ENCODE assay signal across 30 mouse cellular contexts in genomic region chr14:34838999-34839398, GRCm38 (mm10). TPM values are rescaled to one million over a fixed set of nuclear protein-coding genes. Genes with fewer than 3 reads are reported as not detected.
DNase-seq lines count a peak whose midpoint lies in the region; ATAC-seq and TF ChIP-seq lines count a peak whose summit lies in the region.
"Had no signal": no experiment of that assay in that cellular context is flagged by ENCODE, and none has a peak within 500 bp of the region (broad histone marks: within the 10 kb centered on the region; RNA-seq: fewer than 3 reads in every experiment).

No protein-coding gene starts in this region.

- no peaks in the 10 kb centered on the region for H3K9me3 ChIP-seq in kidney, postnatal 0 days (replicated peaks; ENCODE audit: low read length)
- no peaks in the 10 kb centered on the region for H3K9me3 ChIP-seq in midbrain, postnatal 0 days (ENCODE audit: low read length)
- no peaks in the 10 kb centered on the region for H3K9me3 ChIP-seq in midbrain, embryonic 11.5 days (ENCODE audit: control insufficient read depth, low read length)
- H3K9me3 ChIP-seq: embryonic facial prominence, embryonic 10.5 days; embryonic facial prominence, embryonic 13.5 days; forebrain, embryonic 12.5 days; forebrain, embryonic 15.5 days; heart, embryonic 10.5 days; heart, embryonic 13.5 days; hindbrain, embryonic 15.5 days; intestine, embryonic 15.5 days had no signal

- no peak overlapping the region for H3K9ac ChIP-seq in kidney, postnatal 0 days (ENCODE audit: low read depth, low read length)
- H3K9ac ChIP-seq in midbrain, postnatal 0 days (replicated peaks; ENCODE audit: low read length, poor library complexity, severe bottlenecking), result no peak overlapping the region
- no peak overlapping the region for H3K9ac ChIP-seq in midbrain, embryonic 11.5 days (ENCODE audit: low read length)
- H3K9ac ChIP-seq: embryonic facial prominence, embryonic 13.5 days; forebrain, embryonic 12.5 days; forebrain, embryonic 15.5 days; heart, embryonic 13.5 days; hindbrain, embryonic 15.5 days; intestine, embryonic 15.5 days had no signal

- no peak overlapping the region for H3K4me2 ChIP-seq in kidney, postnatal 0 days (ENCODE audit: low read length)
- H3K4me2 ChIP-seq in midbrain, postnatal 0 days (ENCODE audit: low read depth, low read length, poor library complexity, severe bottlenecking), result no peak overlapping the region
- no peak overlapping the region for H3K4me2 ChIP-seq in midbrain, embryonic 11.5 days
- H3K4me2 ChIP-seq: embryonic facial prominence, embryonic 13.5 days; forebrain, embryonic 12.5 days; forebrain, embryonic 15.5 days; heart, embryonic 13.5 days; hindbrain, embryonic 15.5 days; intestine, embryonic 15.5 days had no signal

- H3K4me1 ChIP-seq in kidney, postnatal 0 days (replicated peaks; ENCODE audit: insufficient read depth, low read length), result no peaks in the 10 kb centered on the region
- H3K4me1 ChIP-seq in midbrain, postnatal 0 days (ENCODE audit: insufficient read depth, low read length), result no peaks in the 10 kb centered on the region
- 0 out of 2 replicates have a peak, but pooled peaks cover 2% of the 10 kb centered on the region for H3K4me1 ChIP-seq in midbrain, embryonic 11.5 days (ENCODE audit: control insufficient read depth, insufficient read depth, low read length)
- H3K4me1 ChIP-seq: embryonic facial prominence, embryonic 10.5 days; embryonic facial prominence, embryonic 13.5 days; forebrain, embryonic 12.5 days; forebrain, embryonic 15.5 days; heart, embryonic 10.5 days; heart, embryonic 13.5 days; hindbrain, embryonic 15.5 days; intestine, embryonic 15.5 days had no signal

- H3K4me3 ChIP-seq in kidney, postnatal 0 days (replicated peaks; ENCODE audit: low read depth, low read length), result no peak overlapping the region
- no peak overlapping the region for H3K4me3 ChIP-seq in midbrain, postnatal 0 days (ENCODE audit: low read depth, low read length)
- no peak overlapping the region for H3K4me3 ChIP-seq in midbrain, embryonic 11.5 days (ENCODE audit: low read depth, low read length)
- H3K4me3 ChIP-seq: embryonic facial prominence, embryonic 10.5 days; embryonic facial prominence, embryonic 13.5 days; erythroblast, embryonic 14.5 days; forebrain, embryonic 12.5 days; forebrain, embryonic 15.5 days; heart, adult 2 months; heart, embryonic 10.5 days; heart, embryonic 13.5 days; hindbrain, embryonic 15.5 days; intestine, embryonic 15.5 days had no signal

- H3K27ac ChIP-seq in kidney, postnatal 0 days, result no peak overlapping the region
- no peak overlapping the region for H3K27ac ChIP-seq in midbrain, postnatal 0 days (ENCODE audit: low read depth, low read length)
- H3K27ac ChIP-seq in midbrain, embryonic 11.5 days (ENCODE audit: low read depth, low read length), result no peak overlapping the region
- H3K27ac ChIP-seq: embryonic facial prominence, embryonic 10.5 days; embryonic facial prominence, embryonic 13.5 days; forebrain, embryonic 12.5 days; forebrain, embryonic 15.5 days; heart, adult 2 months; heart, embryonic 10.5 days; heart, embryonic 13.5 days; hindbrain, embryonic 15.5 days; intestine, embryonic 15.5 days had no signal

- no peak for DNase-seq in kidney, postnatal 0 days (ENCODE audit: low spot score)
- no peak for DNase-seq in kidney, adult 8-10 months
- no peak for DNase-seq in midbrain, postnatal 0 days (ENCODE audit: low spot score)
- DNase-seq in midbrain, embryonic 11.5 days (ENCODE audit: low spot score, missing footprints), result no peak
- peak; percentile 64 for DNase-seq in ZHBTc4 (ENCODE audit: low read depth, low spot score)
- DNase-seq in adrenal gland, adult 2 months, result no peak
- DNase-seq: adrenal gland, adult 8-10 months; adrenal gland, postnatal 25 days; B cell, adult 2 months; cerebellum, adult 11-12 months; cerebellum, adult 8-10 months; cerebellum, postnatal 10 days; cerebellum, postnatal 36 days; embryo, embryonic 11 days; gastrocnemius, postnatal 10 days; gastrocnemius, postnatal 36 days; heart, adult 2 months; heart, postnatal 14 days; heart, postnatal 4 days had no signal

- 71% methylated on average over 6 of the region's 6 CpGs for WGBS in kidney, postnatal 0 days
- WGBS in midbrain, postnatal 0 days, result 70% methylated on average over 6 of the region's 6 CpGs
- 73% methylated on average over 6 of the region's 6 CpGs for WGBS in midbrain, embryonic 11.5 days

- no peaks in the 10 kb centered on the region for H3K27me3 ChIP-seq in kidney, postnatal 0 days (ENCODE audit: insufficient read depth, low read length)
- no peaks in the 10 kb centered on the region for H3K27me3 ChIP-seq in midbrain, postnatal 0 days (ENCODE audit: insufficient read depth, low read length)
- H3K27me3 ChIP-seq in midbrain, embryonic 11.5 days (ENCODE audit: control insufficient read depth, insufficient read depth, low read length), result no peaks in the 10 kb centered on the region
- H3K27me3 ChIP-seq: embryonic facial prominence, embryonic 13.5 days; forebrain, embryonic 12.5 days; forebrain, embryonic 15.5 days; heart, embryonic 13.5 days; hindbrain, embryonic 15.5 days; intestine, embryonic 15.5 days had no signal

- ATAC-seq in kidney, postnatal 0 days (replicated peaks; ENCODE audit: low FRiP score, low read depth), result no peak
- no peak for ATAC-seq in midbrain, postnatal 0 days (ENCODE audit: low FRiP score)
- ATAC-seq in midbrain, embryonic 11.5 days (ENCODE audit: low FRiP score), result no peak
- ATAC-seq: forebrain, embryonic 15.5 days; intestine, embryonic 15.5 days had no signal

- H3K36me3 ChIP-seq in kidney, postnatal 0 days (ENCODE audit: insufficient read depth, low read length), result no peaks in the 10 kb centered on the region
- H3K36me3 ChIP-seq in midbrain, postnatal 0 days (ENCODE audit: insufficient read depth, low read length), result 0 out of 2 replicates have a peak, but pooled peaks cover 10% of the 10 kb centered on the region
- H3K36me3 ChIP-seq in midbrain, embryonic 11.5 days (ENCODE audit: control insufficient read depth, insufficient read depth, low read length), result no peaks in the 10 kb centered on the region
- H3K36me3 ChIP-seq: embryonic facial prominence, embryonic 10.5 days; embryonic facial prominence, embryonic 13.5 days; forebrain, embryonic 12.5 days; forebrain, embryonic 15.5 days; heart, embryonic 10.5 days; heart, embryonic 13.5 days; hindbrain, embryonic 15.5 days; intestine, embryonic 15.5 days had no signal

- peak; percentile 14; the same call in 1 of the 2 replicates for TF ChIP-seq CTCF in kidney, postnatal 0 days (IDR thresholded peaks at IDR 0.05; ENCODE audit: low read depth)
- peak; percentile 5; the same call in 1 of the 2 replicates for TF ChIP-seq CTCF in midbrain, postnatal 0 days (IDR thresholded peaks at IDR 0.05)

RNA-seq across cellular contexts. Expression of gene Grid1, which starts 19.1 kb away (rescaled TPM):
- polyA plus RNA-seq in kidney, postnatal 0 days (2015; fragmentation: Nextera tagmentation; extraction: Ambion mirVana), result 0.65 and 0.91 TPM in 2 replicates
- total RNA-seq in midbrain, postnatal 0 days (2014; rRNA removed), result 37.2 and 39.4 TPM in 2 replicates
- polyA plus RNA-seq in midbrain, postnatal 0 days (2015; fragmentation: Nextera tagmentation; extraction: Ambion mirVana), result 9.1 and 10.5 TPM in 2 replicates
- 0.55 and 0.61 TPM in 2 replicates for polyA plus RNA-seq in midbrain, embryonic 11.5 days (2014; fragmentation: Nextera tagmentation; extraction: Ambion mirVana)
- total RNA-seq in adrenal gland, adult 2 months (2021), result under 1 TPM; 0.62 to 0.63 TPM
- 0.12 and 0.18 TPM in 2 replicates for polyA plus RNA-seq in adrenal gland, adult 2 months (2012; rRNA removed)
- total RNA-seq: CH12.LX; gastrocnemius, postnatal 36 days; granulocyte monocyte progenitor cell, adult 5-6 weeks; heart, adult 2 months; heart, postnatal 14 days had no signal
- polyA plus RNA-seq: erythroblast, embryonic 14.5 days had no signal
